Mouse (Mus musculus): ENCODE data around the gene Gja10.

Gene Gja10

DNA sequence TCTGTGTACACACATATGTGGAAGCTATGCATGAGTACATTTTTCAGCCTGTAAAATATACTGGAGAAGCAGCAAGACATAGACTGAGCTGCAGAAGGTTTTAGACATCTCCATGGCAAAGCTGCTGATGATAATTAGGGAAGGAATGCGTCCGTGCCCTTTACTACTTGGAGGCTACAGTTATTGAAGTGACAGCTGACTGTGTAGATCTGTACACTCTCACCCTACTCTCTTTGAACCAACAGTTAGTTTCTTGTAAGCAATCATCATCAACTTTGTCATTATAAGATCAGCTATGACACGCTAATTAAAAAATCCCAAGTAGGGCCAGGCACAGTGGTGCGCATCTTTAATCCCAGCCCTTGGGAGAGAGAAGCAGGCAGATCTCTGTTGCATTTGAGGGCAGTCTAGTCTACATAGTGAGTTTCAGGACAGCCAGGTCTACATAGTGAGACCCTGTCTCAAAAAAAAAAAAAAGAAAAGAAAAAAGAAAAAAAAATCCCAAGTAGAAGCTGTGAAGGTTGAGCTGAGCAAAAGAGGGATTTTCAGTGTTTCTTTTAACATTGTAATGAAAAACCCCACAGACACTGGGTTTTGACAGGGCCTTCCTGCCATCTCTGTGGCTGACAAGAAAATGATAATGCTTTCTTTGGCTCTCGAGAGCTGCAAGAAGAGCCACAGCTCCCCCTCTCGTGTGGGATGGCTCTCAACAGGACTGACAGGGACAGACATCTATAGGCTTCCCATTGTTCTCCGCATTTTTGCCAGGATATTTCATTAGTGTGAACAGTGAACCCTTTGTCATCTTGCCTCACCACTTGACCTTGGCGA, 41.6 kb downstream of the Gja10 start:
- DNase-seq: no peak

DNA sequence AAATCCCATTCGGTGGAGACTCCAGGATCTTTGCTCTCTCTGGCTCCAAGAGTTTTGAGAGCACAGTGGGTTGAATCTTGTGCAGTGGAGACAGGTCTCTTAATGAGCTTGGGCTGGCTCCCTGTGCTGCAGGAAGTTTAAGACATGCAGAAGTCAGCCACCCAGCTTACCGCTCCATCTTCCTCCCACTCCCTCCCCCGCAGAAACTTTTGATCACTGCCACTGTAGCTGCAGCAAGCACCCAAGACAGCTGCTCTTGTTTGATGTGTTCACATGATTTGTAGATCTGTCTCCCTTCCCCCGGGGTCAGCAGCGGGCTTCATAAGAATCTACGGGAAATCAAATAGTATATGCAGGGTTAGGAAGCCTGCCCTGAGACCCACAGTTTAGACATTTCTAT, 42.3 kb downstream of the Gja10 start:
- no peak for DNase-seq

DNA sequence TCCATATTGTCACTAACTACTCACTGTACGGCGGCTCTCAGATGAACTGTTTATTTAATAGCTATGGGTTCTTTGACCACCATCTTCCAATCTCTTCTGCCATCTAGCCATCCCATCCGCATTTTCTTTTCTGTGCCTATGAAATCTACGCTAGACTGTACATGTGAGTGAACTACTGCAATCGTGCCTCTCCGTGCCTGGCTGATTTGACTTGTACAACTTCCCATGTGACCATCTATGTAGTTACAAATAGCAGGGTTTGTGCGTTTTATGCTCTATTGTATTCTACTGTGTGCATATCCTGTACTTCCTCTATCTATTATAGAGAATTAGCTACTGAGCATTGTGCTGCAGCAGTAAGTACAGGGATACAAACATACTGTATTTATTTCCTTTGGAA, 47.1 kb downstream of the Gja10 start:
- no peak for DNase-seq

DNA sequence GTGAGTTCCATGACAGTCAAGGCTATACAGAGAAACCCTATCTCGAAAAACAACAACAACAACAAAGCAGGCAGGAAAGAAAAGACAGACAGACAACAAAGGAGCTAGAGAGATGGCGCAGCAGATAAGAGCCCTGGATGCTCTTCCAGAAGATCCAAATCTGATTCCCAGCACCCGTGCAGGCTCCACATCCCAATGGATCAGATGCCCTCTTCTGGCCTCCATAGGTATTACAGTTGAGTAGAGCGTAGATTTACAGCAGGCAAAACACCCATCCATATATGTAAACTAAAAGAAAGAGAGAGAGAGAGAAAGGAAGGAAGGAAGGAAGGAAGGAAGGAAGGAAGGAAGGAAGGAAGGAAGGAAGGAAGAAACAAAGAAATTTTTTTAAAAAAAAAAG, 51.2 kb downstream of the Gja10 start:
- DNase-seq: no peak

DNA sequence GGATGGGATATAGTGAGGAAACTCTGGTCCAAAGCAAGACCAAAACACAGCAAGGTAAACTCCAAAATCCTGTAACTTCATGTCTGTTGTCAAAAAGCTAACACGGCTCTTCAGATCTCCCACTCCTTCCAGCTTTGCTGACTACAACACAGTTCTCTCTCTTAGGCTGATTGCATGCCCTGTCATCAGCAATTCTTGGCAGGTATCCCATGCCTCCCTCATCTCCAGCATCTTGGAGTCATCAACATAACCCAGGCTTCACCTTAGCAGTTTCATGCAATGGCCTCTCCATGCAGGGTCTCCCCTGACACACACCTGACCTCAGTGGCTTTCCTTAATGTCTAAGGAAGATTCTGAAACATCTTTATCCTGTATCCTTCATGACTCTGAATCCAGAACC, 53.4 kb downstream of the Gja10 start:
- no peak for DNase-seq

All from liver (tissue).